Mouse (Mus musculus) A20 (cell line): Measurements from ENCODE around the gene Tcam1.
A peak's percentile ranks its signal among the peaks of the same experiment; 100 is the strongest.

Experiments
- DNase-seq: peaks from one replicate; pipeline ENCODE4 v3.0.0-alpha.2; 2011; ENCODE audit warnings: low read depth, low spot score

Tcam1 gene

DNA sequence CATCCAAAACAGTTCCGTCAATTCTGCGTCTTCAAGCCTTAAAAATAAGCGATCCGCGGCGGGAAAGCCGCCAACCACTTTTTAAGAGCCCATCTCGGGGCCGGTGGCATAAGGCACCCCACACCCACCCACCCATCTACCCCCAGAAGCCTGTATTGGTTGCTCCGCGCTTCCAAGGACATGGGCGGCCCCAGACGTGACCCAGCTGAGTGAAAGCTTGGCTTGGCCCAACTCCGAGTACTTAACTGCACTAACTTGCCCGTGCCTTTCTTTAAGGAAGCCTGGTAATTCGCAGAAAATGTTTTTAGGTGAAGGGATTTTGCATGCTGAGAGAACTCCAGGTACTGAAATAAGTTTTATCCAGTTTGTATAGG, 3.2 kb upstream of the Tcam1 start:
- DNase-seq: no peak

DNA sequence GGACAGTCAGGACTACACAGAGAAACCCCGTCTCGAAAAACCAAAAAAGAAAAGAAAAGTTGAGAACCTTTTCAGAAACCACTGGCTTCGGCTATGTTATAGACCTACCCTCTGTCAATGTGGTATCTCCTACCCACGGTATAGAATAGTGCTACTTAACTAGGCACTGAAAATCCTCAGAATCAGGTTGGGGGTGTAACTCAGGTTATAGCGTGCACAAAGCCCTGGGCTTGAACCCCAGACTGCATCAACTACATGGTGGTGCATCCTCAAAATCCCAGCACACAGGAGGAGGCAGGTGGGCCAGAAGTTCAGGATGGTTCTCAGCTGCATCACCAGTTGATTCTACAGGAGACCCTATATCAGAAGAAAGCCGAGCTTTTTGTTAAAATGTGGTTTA, 2.7 kb upstream of the Tcam1 start:
- no peak for DNase-seq

DNA sequence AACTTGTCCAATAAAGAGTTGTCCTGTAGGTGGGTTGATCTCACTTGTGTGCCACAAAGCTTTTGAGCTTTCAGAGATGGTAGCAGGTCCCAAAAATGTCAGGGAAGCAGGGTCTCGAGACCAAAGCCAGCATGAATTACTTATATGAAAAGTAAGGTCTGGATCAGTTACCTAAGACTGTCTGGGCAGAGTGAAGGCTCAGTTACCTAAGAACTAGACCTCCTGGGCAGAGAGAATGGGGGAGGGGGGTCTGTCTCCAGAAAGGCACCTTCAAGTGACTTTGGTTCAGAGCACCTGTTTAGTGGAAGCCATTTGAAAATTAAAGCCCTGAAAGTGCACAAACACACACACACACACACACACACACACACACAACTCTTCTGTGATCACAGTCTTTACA, 2.1 kb upstream of the Tcam1 start:
- no peak for DNase-seq

DNA sequence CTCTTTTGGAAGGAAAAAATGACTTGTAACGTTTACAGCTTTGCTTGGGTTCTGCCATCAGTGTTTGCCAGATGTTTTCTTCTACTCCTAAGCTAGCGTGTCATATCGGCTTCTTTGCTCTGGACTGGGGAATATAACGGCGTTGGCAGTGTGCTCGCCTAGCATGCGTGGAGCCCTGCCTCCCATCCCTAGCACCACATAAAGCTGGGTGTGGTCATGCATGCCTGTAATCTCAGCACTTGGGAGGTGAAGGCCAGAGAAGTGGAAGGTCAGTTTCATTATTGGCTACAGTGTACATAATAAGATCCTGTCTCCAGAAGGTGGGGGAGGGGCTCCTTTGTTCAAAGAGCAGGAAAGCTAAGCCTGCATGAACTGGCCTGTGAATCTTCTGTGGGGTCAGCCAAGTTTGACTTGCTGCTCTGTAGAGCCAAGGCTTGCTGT, 1.5 kb upstream of the Tcam1 start:
- no peak for DNase-seq

DNA sequence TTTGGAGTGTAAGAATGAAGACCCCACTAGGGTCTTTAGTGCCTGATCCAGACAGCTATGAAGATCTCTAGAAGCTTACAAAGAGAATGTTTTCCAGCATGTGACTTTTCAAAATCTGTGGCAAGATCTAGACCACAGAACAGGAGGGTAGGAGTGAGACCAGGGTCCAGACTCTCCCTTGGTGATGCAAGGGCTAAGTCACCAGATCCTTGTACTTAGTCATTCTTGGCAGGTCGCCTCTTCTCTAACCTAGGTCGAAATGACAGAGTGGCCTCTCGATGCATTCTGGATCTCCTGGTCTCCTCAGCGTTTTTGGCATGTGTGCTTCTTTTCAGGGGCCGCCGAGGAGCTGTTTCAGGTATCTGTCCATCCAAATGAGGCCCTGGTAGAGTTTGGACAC, 6.0 kb downstream of the Tcam1 start:
- no peak for DNase-seq

DNA sequence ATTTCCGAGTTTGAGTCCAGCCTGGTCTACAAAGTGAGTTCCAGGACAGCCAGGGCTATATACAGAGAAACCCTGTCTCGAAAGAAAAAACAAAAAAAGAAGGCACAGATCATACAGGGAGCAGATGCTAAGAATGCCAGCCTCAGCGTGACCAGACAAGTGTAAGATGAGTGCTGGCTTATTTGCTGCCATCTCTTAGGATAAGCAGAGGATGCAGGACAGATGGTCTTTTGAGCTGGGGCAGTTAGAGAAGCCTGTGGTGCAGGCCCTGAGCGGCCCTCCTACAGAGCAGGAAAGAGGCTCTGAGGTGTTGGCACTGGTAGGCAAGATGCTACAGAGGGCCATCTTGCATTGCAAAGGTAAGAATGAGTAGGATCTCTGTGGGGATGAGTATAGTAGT, 6.9 kb downstream of the Tcam1 start:
- DNase-seq: no peak

DNA sequence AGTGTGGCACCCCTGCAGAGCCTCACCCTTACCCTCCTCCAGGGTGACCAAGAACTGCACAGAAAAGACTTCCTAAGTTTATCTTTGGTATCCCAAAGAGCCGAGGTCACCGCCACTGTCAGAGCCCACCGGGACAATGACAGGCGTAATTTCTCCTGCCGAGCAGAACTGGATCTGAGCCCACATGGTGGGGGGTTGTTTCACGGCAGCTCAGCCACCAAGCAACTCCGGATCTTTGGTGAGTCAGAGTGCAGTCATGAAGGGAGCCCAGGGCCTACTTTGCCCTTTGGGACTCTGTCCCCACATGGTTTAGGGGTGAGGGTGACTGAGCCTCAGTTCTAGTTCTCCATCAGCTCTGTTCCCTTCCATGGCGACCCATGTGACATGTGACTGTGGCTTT, 7.7 kb downstream of the Tcam1 start:
- no peak for DNase-seq

DNA sequence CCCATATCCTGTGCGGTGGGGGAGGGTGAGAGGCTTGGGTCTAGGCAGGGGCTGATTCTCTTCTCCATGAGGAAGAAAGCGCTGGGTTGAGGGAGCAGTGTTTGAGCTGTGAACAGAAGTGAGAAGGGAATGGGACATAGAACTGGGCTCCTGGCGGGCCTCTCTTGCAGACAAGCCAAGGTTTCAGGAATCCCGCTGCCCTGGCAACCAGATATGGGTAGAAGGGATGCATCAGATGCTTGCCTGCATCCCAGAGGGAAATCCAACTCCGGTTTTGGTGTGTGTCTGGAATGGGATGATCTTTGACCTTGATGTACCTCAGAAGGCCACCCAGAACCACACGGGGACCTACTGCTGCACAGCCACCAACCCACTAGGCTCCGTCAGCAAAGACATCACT, 9.7 kb downstream of the Tcam1 start:
- no peak for DNase-seq

DNA sequence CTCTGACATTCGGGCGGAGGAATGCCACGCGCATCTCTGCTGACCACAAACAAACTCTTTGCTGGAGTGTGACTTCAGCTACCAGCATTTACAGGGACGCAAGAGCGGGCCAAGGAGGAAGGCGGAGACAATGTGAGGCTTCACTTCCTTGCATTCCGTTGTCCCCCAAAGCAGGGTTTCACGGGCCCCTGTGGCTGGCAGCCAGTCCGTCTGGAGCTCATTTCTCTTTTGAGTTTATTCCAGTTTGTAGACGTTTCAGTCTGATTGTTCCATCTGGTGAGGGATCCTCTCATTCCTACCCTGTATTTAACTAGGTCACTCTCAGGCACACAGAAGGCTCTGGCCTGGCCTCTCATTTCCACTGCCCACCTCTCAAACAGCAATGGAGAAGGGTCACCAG, 10.5 kb downstream of the Tcam1 start:
- DNase-seq: no peak

DNA sequence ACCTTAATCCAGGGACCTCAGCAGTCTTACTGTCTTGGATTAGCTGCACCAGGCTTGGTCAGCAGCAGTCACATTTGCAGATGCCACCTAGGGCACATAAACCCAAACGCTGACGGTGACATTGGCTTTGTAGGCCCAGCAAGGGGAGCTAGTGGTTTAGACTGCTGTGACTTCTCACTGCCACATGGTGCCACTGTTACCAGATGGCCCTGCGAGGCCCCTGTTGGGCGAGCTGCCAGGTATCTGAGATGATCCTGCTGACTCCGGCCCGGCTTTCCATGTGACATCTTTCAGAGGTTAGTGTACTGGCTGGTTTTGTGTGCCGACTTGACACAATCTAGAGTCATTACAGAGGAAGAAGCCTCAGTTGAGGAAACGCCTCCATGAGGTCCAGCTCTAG, 12.9 kb downstream of the Tcam1 start:
- peak; percentile 38 for DNase-seq

DNA sequence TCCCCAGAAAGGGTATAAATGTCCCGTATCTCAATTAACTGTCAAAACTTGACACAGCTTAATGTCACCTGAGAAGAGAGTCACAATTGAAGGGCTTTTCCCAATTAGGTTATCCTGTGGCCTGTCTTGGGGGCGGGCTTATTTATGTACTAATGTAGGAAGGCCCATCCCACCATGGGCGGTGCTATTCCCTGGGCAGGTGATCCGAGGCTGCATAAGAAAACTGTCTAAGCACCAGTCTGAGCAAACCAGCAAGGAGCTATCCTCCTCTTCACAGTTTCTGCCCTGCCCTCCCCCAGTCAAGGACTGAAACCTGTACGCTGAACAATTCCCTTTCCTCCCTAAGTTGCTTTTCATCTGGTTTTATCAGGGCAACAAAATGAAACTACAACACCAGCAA, 13.9 kb downstream of the Tcam1 start:
- DNase-seq: no peak

DNA sequence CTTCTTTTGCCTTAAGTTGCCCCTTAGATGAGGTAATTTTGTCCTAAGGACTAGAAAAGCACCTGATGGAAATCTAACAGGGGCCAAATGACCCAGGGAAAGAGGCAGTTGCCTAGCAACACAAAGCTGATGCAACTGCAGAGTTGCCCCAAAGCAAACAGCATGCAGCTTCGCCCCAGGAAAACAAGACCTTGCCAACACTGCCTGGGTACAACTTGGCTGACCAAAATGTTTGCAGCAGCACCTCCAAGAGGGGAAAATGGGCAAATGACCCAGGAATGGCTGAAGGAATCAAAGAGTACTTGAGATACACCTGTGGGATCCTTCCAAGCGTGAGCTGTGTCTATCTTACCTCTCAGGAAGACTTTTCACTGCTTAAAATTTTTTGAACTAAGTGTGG, 15.4 kb downstream of the Tcam1 start:
- DNase-seq: no peak

DNA sequence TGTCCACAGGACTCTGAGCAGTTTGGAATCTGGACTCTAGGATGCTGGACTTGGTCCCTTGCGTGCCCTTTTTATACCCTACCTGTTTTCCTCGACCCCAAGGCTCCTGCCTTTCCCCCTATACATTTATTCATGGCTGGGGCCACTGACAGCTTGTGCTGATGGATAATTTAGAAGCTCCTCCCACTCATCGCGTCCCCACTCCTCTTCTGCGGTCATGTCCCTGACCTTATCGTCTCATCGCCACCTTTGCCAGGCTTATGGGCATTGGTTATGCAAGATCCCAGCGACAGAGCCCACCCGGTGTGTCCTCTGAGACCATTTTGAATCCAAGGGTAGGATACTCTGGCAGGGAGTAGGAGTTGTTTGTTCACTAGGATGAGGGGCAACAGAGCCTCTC, 25.3 kb downstream of the Tcam1 start, which contains the start of gene Gh:
Gh (minus strand) TSS at position 101 of the 400 bp plus-strand sequence.
- no peak for DNase-seq

DNA sequence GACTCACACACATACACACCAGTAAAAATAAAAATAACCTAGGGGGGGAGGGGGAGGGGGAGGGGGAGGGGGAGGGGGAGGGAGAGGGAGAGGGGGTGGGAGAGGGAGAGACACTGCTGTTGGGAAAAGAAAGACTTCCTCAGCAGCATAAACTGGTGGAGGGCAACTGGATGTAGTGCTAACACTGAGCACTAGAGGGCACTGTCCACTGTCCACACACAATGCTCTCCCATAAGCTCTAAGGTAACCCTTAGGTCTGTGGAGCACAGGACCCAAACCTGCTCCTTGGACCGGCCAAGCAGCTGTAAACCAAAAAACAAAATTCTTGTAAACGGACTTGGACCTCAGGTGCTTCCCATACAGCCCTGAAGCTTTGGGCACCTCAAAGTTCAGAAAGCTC, 26.2 kb downstream of the Tcam1 start:
- peak; percentile 88 for DNase-seq

DNA sequence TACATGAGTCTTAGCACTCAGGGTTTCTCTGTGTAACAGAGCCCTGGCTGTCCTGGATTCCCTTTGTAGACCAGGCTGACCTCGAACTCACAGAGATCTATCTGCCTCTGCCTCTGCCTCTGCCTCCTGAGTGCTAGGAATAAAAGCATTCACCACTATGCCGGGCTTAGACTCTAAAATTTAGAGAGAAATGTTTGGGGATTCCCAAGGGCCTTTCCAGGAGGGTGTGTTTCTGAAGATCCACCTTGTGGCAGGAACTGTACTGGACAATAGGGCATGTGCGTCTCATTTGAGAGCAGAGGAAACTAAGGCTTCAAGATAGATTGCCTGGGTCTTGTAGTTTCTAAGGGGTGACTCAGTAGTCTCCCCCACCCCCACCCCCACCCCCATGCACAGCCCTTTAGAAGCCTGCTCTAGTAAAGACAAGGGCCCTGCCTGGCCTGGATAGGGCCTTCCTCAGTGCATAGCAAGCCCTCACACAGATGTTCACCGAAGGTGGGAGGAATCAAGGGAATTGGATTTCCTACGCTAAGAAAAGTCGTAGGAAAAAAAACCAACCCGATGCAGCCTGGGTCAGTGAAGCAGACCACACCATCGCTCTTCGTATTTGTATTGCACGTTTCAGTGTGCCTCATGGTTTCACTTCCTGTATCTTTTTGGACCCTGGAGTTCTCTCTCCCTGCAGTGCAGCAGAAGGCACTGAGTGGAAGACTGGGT, 29.0 kb downstream of the Tcam1 start:
- peak; percentile 96 for DNase-seq

DNA sequence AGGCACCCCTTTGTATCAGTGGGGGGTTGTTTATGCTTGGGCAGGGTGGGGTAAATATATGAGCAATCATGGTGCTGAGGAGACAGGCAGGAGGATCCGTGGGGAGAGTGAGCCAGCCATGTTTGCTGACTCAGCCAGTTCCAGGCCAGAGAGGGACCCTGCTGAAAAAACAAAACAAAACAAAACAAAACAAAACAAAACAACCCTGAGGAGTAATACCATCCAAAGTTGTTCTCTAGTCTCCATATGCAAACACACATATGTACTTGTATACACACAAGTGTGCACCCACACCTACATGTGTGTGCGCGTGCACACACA, 29.6 kb downstream of the Tcam1 start:
- no peak for DNase-seq

DNA sequence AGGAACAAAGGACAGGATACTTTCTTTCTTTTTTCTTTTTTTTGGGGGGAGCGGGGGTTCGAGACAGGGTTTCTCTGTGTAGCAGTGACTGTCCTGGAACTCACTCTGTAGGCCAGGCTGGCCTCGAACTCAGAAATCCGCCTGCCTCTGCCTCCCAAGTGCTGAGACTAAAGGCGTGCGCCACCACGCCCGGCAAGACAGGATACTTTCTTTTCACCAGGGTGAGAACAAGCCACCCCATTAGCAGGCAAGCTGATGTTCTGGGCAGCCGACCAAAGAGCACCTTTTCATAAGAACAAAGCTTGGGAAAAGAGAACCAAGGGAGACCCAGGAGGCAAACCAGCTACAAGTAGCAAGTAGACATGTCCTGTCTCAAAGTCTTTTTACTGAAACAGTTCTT, 30.3 kb downstream of the Tcam1 start:
- DNase-seq: peak; percentile 65

DNA sequence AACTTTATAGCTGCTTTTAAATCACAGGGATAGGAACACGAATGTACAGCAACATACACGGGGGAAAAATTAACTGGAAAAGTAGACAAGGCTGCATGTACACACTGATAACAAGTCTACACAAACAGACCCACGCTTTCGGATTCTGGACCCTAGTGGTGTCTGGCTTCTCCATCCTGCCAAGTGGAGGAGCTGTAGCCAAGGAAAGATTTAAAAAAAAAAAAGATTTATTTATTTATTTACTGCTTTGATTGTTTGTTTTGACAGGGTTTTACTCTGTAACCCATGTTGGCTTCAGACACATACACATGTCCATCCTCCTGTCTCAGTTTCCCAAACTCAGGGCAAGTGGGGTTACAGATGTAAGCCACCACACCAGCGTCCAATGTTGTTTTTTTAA, 31.0 kb downstream of the Tcam1 start:
- DNase-seq: peak; percentile 65

DNA sequence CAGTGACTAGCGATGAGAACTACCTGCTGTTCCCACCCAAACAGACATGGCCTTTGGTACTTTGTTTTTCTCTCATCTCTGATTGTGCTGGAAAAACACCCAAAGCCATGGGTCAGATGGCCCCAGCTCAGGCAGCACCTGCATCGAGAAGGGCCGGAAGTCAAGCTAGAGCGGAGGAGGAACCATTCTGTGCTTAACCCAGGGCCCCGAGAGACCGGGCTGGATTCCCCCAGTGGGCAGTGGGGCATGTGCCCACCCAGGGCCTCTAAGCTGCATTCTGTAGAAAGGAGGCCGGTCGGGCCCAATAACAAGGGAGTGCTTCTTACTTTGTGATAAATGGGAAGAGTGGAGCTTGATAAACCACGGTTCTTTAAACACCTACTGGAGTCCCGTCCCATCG, 31.7 kb downstream of the Tcam1 start:
- peak; percentile 95 for DNase-seq

DNA sequence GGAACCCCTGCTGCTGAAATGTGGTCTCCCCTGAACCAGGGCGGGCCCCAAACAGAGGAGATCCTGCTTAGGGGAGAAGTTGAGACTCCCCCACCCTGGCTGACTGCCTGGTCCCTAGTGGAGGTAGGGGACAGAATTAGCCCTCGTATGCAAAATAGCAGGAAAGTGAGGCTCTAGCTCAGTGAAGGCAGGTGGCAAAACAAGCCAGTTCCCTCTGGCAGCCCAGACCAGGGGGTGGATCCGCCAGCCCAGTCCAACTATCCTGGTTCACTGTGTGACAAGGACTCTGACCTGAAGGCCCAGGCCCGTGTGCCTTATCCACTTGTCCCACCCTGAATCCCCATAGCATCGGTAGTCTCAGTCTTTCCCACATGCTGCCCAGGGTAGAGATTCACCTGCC, 33.7 kb downstream of the Tcam1 start:
- peak; percentile 95 for DNase-seq

DNA sequence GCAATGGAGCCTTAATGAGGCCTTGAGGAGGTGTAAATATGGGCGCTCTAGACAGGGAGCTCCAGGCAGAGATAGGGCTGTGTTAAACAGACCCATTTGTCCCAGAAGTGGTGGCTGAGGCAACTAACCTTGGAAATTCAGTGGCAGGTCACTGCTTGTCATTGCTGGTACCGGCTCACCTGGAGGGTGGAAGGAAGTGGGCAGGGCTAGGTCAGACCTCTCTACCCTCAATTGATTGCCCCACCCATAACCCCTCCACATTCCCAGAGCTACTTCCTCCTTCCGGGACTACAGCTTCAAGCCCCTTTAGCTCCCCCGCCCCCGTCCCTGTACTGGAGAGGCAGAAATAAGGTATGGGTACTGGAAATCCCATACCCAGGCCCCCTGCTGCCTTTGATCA, 37.1 kb downstream of the Tcam1 start:
- DNase-seq: peak; percentile 77

DNA sequence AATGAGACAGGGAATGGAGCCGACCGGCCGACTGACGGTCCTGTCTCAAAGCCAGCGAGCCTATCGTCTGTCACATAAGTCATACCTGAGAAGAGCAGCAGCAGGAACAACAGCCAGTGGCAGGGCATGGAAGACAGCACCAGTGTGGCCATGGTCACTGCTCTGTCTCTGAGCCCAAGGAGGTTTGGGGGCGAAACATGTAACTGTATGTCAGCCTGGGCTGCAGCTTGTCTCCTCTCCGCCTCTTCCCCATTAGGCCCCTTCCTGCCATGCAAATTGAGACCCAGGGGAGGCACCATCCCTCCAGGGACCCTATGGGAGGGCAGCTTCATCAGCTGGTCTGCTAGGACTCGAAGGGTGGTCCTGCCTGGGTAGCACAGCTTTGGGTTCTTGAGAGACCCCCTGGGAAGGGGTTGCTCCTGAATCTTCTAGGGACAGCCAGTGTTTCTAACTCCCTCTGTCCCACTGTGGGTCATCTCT, 37.9 kb downstream of the Tcam1 start, which contains the start of gene Cd79b:
Cd79b (minus strand) TSS at position 430 of the 480 bp plus-strand sequence.
- DNase-seq: peak; percentile 91

DNA sequence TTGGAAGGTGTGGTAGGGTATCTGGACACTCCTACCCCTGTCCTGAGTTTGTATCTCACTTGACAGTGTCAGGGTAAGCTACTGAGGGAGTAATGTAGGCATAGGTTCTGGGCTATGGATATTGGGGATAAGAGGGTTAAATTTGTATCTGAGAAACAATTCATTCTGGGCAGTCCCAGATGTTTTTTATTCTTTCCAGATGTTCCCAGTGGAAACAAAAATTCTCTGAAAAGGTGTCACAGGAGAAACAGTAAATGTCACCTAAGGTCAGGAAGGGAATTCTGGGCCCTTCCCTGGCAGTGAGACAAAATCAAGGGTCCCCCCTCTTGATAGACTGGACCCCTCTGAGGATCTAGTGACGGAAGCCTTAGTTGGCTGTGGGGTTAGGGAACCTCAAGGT, 39.9 kb downstream of the Tcam1 start:
- no peak for DNase-seq

DNA sequence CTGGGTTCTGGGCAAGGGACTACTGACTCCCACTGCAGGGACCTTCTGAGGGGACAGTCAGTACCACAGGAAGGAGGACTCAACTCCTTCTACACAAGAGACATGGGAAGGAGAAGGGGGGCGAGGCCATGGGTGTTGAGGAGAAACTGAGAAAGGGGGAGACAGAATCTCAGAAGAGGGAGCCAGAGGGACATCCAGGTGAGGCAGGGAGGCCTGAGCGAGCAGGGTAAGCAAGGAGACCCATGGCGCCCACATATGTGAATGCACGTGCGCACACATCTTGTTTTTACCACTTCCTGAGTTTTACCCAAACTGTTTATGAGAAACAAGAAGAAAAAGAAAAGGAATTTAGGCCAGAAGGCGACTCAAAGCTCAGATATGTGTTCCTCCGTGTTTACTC, 41.3 kb downstream of the Tcam1 start:
- DNase-seq: no peak
